Mouse (Mus musculus) lung, adult 2 months (tissue): ENCODE data around the gene Dok5.

ENCODE experiments used
- CTCF ChIP-seq: fragments of 200-500 bp; IDR thresholded peaks from 2 replicates; pipeline ENCODE4 v1.5.1; 2011; ENCODE audit warnings: mild to moderate bottlenecking, low read length, control low read depth; ENCODE audit not compliant: insufficient read depth
- POLR2A ChIP-seq: fragments of 200-500 bp; IDR thresholded peaks from 2 replicates; pipeline ENCODE4 v1.6.1; 2011; ENCODE audit warnings: low read depth, mild to moderate bottlenecking, control low read depth, low read length, borderline replicate concordance; ENCODE audit errors: extremely low read depth

DNA sequence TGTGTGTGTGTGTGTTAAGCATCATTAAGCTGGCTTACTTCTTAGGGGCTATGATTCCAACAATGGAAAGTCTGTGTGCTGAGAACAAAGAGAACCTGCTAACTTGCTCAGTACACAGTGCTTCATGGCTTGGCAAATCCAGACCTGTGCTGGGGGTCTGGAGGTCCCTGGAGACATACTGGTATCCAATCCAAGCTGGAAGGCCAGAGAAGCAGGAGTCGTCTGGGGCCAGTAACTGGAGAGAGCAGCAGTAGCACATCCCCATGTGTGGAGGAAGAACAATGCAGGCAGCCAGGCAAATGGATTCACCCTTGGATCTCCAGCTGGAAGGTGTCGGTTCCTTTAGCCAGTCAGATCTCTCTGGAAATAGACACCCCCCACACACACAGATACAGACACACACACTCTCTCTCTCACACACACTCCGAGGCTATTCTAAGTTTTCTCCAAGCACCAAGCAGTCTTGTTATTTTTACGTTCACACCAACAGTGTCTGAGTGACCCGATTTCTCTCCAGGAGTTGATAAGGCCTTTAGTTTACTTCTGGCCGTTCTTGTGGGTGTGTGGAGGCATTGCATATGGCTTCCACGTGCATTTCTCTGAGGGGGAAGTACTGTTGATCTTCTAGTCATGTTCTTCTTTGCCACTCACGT lies 8.2 kb downstream of the Dok5 start:
- no peak for TF ChIP-seq CTCF
- no peak for TF ChIP-seq POLR2A
